Mouse (Mus musculus) liver, embryonic 14.5 days (tissue): ENCODE measurements around the gene Stx8.
A peak's percentile ranks its signal among the peaks of the same experiment; 100 is the strongest.

Experiments
- CTCF ChIP-seq: IDR thresholded peaks from 2 replicates; pipeline ENCODE4 v1.5.1; 2016; ENCODE audit warnings: antibody characterized with exemption, low read depth, control low read depth
- EP300 ChIP-seq: IDR thresholded peaks from 2 replicates; pipeline ENCODE4 v1.6.1; 2016; ENCODE audit warnings: antibody characterized with exemption, low read depth

GRCm38 (mm10) chr11:68231558-68231957 is 265.6 kb downstream of the Stx8 start:
- TF ChIP-seq CTCF (0 out of 2 replicates have a peak, but pooled peaks have one; percentile 23), EP300 (no peak)
